ENCODE assay signal across 12 mouse cellular contexts in the genomic region with DNA sequence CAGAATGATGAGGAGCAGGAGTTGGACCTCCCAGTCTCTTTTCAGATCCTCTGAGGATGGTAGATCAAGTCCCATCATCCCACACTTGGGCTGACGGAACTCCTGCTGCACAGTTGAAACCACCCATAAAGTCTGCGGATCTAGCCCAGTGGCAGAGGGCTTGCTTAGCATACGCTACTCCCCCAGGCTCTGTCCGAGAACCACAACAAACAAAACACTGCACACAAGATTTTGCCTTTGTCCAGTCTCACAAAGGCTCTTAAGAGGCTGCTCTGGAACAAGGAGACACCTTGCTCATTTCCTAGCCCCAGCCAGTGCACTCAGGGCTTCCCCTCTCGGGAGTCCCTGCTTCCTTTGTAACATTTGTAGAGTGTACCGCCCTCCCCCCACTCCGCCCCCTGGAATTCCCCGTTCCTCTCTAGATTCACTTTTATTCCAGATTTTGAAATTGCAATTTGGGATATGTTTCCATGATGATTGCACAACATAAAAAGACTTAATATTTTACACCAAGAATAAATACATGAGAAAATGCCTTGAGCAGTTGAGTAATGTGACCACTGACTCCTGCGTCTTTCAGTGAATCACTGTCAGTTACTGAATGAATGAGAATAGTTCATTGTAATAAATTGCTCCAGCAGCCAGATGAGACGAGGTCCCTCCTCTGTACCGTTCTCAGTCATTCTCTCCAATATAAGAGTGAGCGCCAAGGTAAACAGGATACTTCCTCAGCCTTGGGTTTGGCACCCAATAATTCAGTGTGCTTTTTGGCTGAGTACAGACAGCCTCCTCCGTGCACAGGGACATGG.
DNase-seq lines count a peak whose midpoint lies in the region; ATAC-seq and TF ChIP-seq lines count a peak whose summit lies in the region.
"Had no signal": no experiment of that assay in that cellular context is flagged by ENCODE, and none has a peak within 500 bp of the region (broad histone marks: within the 10 kb centered on the region; RNA-seq: fewer than 3 reads in every experiment).

No protein-coding gene starts in this region.

- H3K36me3 ChIP-seq in embryonic facial prominence, embryonic 10.5 days (replicated peaks): peaks cover 10% of the 10 kb centered on the region; the same call in 1 of the 2 replicates
- H3K36me3 ChIP-seq in limb, embryonic 10.5 days: peaks cover 17% of the 10 kb centered on the region
- no peaks in the 10 kb centered on the region for H3K36me3 ChIP-seq in liver, postnatal 0 days (replicated peaks; ENCODE audit: insufficient read depth, low read length)
- H3K36me3 ChIP-seq: liver, embryonic 13.5 days had no signal

- H3K4me2 ChIP-seq in liver, postnatal 0 days (ENCODE audit: low read depth, low read length): no peak overlapping the region
- H3K4me2 ChIP-seq: liver, embryonic 13.5 days had no signal

- H3K27me3 ChIP-seq in embryonic facial prominence, embryonic 10.5 days (replicated peaks; ENCODE audit: low read depth, poor library complexity, severe bottlenecking): 0 out of 2 replicates have a peak, but pooled peaks cover 5% of the 10 kb centered on the region
- no peaks in the 10 kb centered on the region for H3K27me3 ChIP-seq in limb, embryonic 10.5 days (ENCODE audit: low read depth, poor library complexity, severe bottlenecking)
- H3K27me3 ChIP-seq in liver, postnatal 0 days (ENCODE audit: insufficient read depth, low read length): no peaks in the 10 kb centered on the region
- H3K27me3 ChIP-seq: liver, embryonic 13.5 days had no signal

- peak overlapping the region; percentile 35; the same call in 1 of the 2 replicates for H3K27ac ChIP-seq in embryonic facial prominence, embryonic 10.5 days (replicated peaks)
- peak overlapping the region; percentile 19; the same call in 1 of the 2 replicates for H3K27ac ChIP-seq in limb, embryonic 10.5 days
- no peak overlapping the region for H3K27ac ChIP-seq in liver, postnatal 0 days (ENCODE audit: low read depth)
- H3K27ac ChIP-seq: liver, embryonic 13.5 days had no signal

- no peak overlapping the region for H3K9ac ChIP-seq in liver, postnatal 0 days (replicated peaks)
- H3K9ac ChIP-seq: liver, embryonic 13.5 days had no signal

- peaks cover 72% of the 10 kb centered on the region for H3K4me1 ChIP-seq in embryonic facial prominence, embryonic 10.5 days
- H3K4me1 ChIP-seq in limb, embryonic 10.5 days: peaks cover 64% of the 10 kb centered on the region
- peaks cover 3% of the 10 kb centered on the region; the same call in 1 of the 2 replicates for H3K4me1 ChIP-seq in liver, postnatal 0 days (ENCODE audit: insufficient read depth)

- no peak overlapping the region for H3K4me3 ChIP-seq in embryonic facial prominence, embryonic 10.5 days
- H3K4me3 ChIP-seq in limb, embryonic 10.5 days: no peak overlapping the region
- no peak overlapping the region for H3K4me3 ChIP-seq in liver, postnatal 0 days (ENCODE audit: low read depth, low read length)
- H3K4me3 ChIP-seq: erythroblast, embryonic 14.5 days; liver, embryonic 13.5 days had no signal

- peak; percentile 69 for DNase-seq in adrenal gland, postnatal 10 days
- no peak for DNase-seq in adrenal gland, postnatal 4 days (ENCODE audit: low spot score in 2 of 2)
- DNase-seq in 3134 (ENCODE audit: extremely low read depth, insufficient read length, low spot score): peak; percentile 79
- no peak for DNase-seq in embryonic facial prominence, embryonic 10.5 days (ENCODE audit: low spot score)
- no peak for DNase-seq in limb, embryonic 10.5 days (ENCODE audit: low spot score)
- no peak for DNase-seq in liver, postnatal 0 days
- DNase-seq in right cerebral cortex, postnatal 36 days (ENCODE audit: low spot score in 2 of 2): no peak
- no peak for DNase-seq in cerebellum, postnatal 14 days
- DNase-seq: B cell, adult 2 months; cerebellum, adult 9-10 months; liver, embryonic 13.5 days had no signal

- no peak for TF ChIP-seq EP300 in liver, postnatal 0 days (IDR thresholded peaks at IDR 0.05; ENCODE audit: low read depth)

- no peak for TF ChIP-seq CTCF in liver, postnatal 0 days (IDR thresholded peaks at IDR 0.05; ENCODE audit: low read depth)

- no peaks in the 10 kb centered on the region for H3K9me3 ChIP-seq in embryonic facial prominence, embryonic 10.5 days
- no peaks in the 10 kb centered on the region for H3K9me3 ChIP-seq in limb, embryonic 10.5 days (replicated peaks)
- no peaks in the 10 kb centered on the region for H3K9me3 ChIP-seq in liver, postnatal 0 days (ENCODE audit: low read length)
- H3K9me3 ChIP-seq: liver, embryonic 13.5 days had no signal

- 75% methylated on average over 13 of the region's 13 CpGs for WGBS in embryonic facial prominence, embryonic 10.5 days
- WGBS in limb, embryonic 10.5 days: 85% methylated on average over 13 of the region's 13 CpGs
- 71% methylated on average over 13 of the region's 13 CpGs for WGBS in liver, postnatal 0 days (ENCODE audit: insufficient replicate concordance)

- no peak for ATAC-seq in liver, postnatal 0 days

Comparison
In these comparisons a context has a peak if more than half of its experiments do, and no peak if none do; other contexts are left out.
1. DNase-seq: peak in adrenal gland, postnatal 10 days (single experiment) and 3134 (single experiment); none in adrenal gland, postnatal 4 days (0 of 2), embryonic facial prominence, embryonic 10.5 days (single experiment), limb, embryonic 10.5 days (single experiment), liver, postnatal 0 days (single experiment), right cerebral cortex, postnatal 36 days (0 of 2) and cerebellum, postnatal 14 days (0 of 2).